Mouse (Mus musculus) bone marrow, adult 2 months (tissue): ENCODE results near the gene Tas1r3.

ENCODE experiments used
- CTCF ChIP-seq: fragments of 200-500 bp; IDR thresholded peaks from 2 replicates; pipeline ENCODE4 v1.5.1; 2011; ENCODE audit warnings: low read length, control low read depth; ENCODE audit not compliant: control insufficient read depth, insufficient read depth
- POLR2A ChIP-seq: fragments of 200-500 bp; IDR thresholded peaks from 2 replicates; pipeline ENCODE4 v1.6.1; 2011; ENCODE audit warnings: low read depth, mild to moderate bottlenecking, control low read depth, low read length, borderline replicate concordance; ENCODE audit not compliant: control insufficient read depth

DNA sequence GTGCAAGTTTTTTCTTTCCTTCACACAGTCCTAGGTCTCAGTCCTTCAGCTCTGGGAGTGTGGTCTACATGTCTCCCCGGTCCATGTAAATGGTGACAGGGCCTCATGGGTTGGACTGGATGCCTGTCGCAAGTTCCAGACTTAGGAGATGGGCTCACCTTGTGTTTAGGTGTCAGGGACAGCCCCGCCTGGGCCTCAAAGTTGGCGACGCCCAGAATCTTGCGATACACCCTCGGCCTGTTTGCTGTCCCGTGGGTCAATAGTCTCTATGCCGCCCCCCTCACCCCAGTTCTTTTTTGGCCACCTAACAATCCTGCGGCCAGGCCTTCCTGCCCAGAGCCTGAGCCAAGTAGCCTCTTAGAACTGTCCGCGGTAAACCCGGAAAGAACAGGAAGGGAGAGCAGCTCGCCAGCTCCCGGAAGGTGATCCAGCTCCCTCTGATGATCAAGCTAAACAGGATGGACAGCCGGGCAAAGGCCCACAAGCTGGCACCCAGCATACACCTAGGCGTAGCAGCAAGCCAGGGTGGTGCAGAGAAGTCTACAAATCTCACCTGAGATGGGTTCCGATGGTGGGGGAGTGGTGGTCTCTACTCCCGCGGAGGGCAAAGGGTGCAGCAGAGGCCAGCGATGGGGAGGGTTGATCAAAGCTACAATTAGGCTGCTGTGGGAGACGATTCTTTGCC, 5.6 kb upstream of the Tas1r3 start:
- no peak for TF ChIP-seq POLR2A
- no peak for TF ChIP-seq CTCF
